Mouse (Mus musculus) ES-E14 (cell line): ENCODE measurements around the gene Rfng. TPM values are rescaled to one million over a fixed set of nuclear protein-coding genes. Genes with fewer than 3 reads are reported as not detected.

Experiments used
- DNase-seq: peaks from one replicate; pipeline ENCODE4 v3.0.0-alpha.2; 2013; ENCODE audit warnings: low read depth, low spot score
- H3K27ac ChIP-seq: 2 replicates; pipeline ENCODE4 v1.5.1; 2012; ENCODE audit warnings: low read depth, mild to moderate bottlenecking, low read length, moderate library complexity, mixed read lengths; ENCODE audit not compliant: poor library complexity, insufficient read depth, severe bottlenecking
- H3K36me3 ChIP-seq: 2 replicates; pipeline ENCODE4 v1.6.1; 2012; ENCODE audit warnings: mild to moderate bottlenecking, low read length, moderate library complexity, mixed read lengths; ENCODE audit not compliant: control insufficient read depth, poor library complexity, insufficient read depth, severe bottlenecking
- H3K4me1 ChIP-seq, 2 experiments: fragments of 150-350 bp in 1 of 2; sonication (generic) in 1 of 2; 2 replicates each; pipeline ENCODE4 v1.6.1; 2012; ENCODE audit warnings: low read length in 2 of 2, mild to moderate bottlenecking in 1 of 2, mixed read lengths in 1 of 2; ENCODE audit not compliant: control insufficient read depth in 2 of 2, insufficient read depth in 2 of 2, poor library complexity in 1 of 2
- H3K4me3 ChIP-seq, 2 experiments: fragments of 150-350 bp in 1 of 2; sonication (generic) in 1 of 2; 2 replicates each; pipeline ENCODE4 v1.5.1; 2012; ENCODE audit warnings: low read length in 2 of 2, low read depth in 1 of 2, mild to moderate bottlenecking in 1 of 2, mixed read lengths in 1 of 2; ENCODE audit not compliant: insufficient read depth in 1 of 2, poor library complexity in 1 of 2, severe bottlenecking in 1 of 2
- H3K9ac ChIP-seq: 2 replicates; pipeline ENCODE4 v1.6.1; 2012; ENCODE audit warnings: low read depth, mild to moderate bottlenecking, low read length, mixed read lengths; ENCODE audit not compliant: poor library complexity, insufficient read depth, severe bottlenecking
- H3K9me3 ChIP-seq: fragments of 150-350 bp; sonication (generic); 2 replicates; pipeline ENCODE4 v1.6.1; 2012; ENCODE audit warnings: low read depth, mild to moderate bottlenecking, low read length; ENCODE audit not compliant: control insufficient read depth, insufficient read depth
- CHD2 ChIP-seq: IDR thresholded peaks from 2 replicates; pipeline ENCODE4 v1.6.1; 2014; ENCODE audit warnings: mild to moderate bottlenecking, low read depth, low read length, inconsistent platforms
- HCFC1 ChIP-seq: IDR thresholded peaks from 2 replicates; pipeline ENCODE4 v1.6.1; 2012; ENCODE audit warnings: low read length, inconsistent platforms, borderline replicate concordance; ENCODE audit not compliant: insufficient read depth
- MAFK ChIP-seq: IDR thresholded peaks from 2 replicates; pipeline ENCODE4 v1.6.1; 2014; ENCODE audit warnings: mild to moderate bottlenecking, low read depth, low read length, inconsistent platforms; ENCODE audit not compliant: insufficient read depth
- ZC3H11A ChIP-seq: IDR thresholded peaks from 2 replicates; pipeline ENCODE4 v1.6.1; 2012; ENCODE audit warnings: low read depth, mild to moderate bottlenecking, inconsistent platforms, low read length, borderline replicate concordance
- ZNF384 ChIP-seq: IDR thresholded peaks from 2 replicates; pipeline ENCODE4 v1.6.1; 2012; ENCODE audit warnings: low read depth, low read length, inconsistent platforms
- in situ Hi-C, 2 experiments: fragments of 600-800 bp; cut with MboI; formaldehyde crosslinking; loops; one replicate each; pipeline ENCODE4 v1.15.1; 2025; ENCODE audit warnings: low sequenced_read_pairs in 2 of 2, inconsistent platforms in 1 of 2; ENCODE audit not compliant: unreplicated experiment in 2 of 2
- total RNA-seq: library from RNA; depleted of rRNA; stranded (reverse); fragments of 300-350 nt; gene quantifications from 2 replicates; pipeline ENCODE4 v1.2.3, GENCODE M21; 2012

Gene Rfng
- total RNA-seq, 1 experiment: 18.8 TPM

DNA sequence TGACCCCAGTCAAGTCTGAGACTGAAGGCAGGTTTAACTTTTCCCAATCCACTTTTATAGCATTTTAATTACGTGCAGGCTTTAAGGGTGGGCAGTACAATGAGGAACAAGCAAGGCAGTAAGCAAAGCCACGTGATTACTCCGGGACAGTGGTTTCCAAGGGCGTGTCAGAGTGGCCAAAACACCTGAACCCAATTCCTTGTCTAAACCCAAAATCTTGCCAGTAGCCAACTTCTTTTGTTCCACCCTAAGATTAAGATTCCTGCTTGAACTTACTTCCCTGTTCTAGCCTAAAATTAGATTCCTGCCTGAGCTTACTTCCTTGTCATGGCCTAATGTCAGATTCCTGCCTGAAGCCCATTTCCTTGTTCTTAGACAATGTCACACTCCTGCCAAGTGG is 36.0 kb downstream of the Rfng start:
- Histone ChIP-seq H3K9ac (no peak overlapping the region), H3K4me1 (no peaks in the 10 kb centered on the region), H3K9me3 (no peaks in the 10 kb centered on the region), H3K27ac (no peak overlapping the region), H3K4me3 (no peak overlapping the region), H3K36me3 (no peaks in the 10 kb centered on the region)
- TF ChIP-seq CHD2: no peak
- in situ Hi-C loops: no loop called here
- DNase-seq: no peak

DNA sequence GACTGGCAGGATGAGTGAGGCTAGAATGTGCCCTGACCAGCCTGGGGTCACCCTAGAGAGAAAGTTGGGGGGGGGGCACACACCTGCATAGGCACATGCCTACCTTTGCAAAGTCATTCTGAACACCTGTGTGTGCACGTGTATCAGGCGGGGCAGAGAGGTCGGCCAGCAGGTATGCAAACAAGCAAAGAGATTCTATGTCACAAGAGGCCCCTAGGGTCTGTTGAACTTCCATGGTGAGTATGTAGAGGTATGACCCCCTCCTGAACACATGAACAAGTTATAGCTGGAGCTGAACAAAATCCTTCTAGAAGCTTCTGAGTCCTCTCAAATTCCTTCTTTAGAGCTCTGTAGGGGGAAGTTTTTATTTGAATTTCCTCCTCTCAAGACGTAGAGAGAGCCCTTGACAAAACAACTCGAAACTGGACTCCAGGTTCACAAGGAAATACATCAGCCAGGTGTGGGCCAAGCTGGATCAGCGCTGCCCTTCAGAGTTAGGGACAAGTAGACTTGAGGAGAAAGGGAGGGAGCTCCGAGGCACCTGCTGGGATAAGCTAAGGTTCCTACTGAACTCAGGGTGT is 39.8 kb downstream of the Rfng start:
- no peak overlapping the region for H3K4me3 ChIP-seq
- in situ Hi-C loops: no loop called here
- H3K27ac ChIP-seq: no peak overlapping the region
- DNase-seq: no peak
- no peak overlapping the region for H3K9ac ChIP-seq
- H3K4me1 ChIP-seq: no peaks in the 10 kb centered on the region
- TF ChIP-seq ZC3H11A (no peak), HCFC1 (no peak), ZNF384 (no peak), CHD2 (no peak), MAFK (no peak)
- no peaks in the 10 kb centered on the region for H3K36me3 ChIP-seq
- no peaks in the 10 kb centered on the region for H3K9me3 ChIP-seq

DNA sequence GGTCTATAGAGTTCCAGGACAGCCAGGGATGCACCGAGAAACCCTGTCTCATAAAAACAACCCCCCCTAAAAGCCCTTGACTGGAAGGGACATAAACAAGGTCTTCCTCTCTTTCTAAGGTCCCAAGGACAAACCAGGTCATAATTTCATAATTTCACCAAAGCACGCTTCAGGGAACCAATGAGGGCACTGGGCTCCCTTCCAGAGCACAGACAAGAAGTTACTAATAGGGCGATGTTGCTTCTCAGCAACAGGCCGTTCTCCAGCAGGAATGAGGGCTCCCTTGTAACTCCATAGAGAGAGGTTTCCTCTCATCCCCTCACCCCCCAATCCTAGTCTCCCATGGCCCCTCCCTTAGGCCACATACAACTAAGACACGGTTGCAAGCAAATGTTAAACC is 43.0 kb downstream of the Rfng start:
- TF ChIP-seq ZNF384: no peak
- no peak for TF ChIP-seq HCFC1
- TF ChIP-seq ZC3H11A: no peak
- TF ChIP-seq MAFK: no peak
- TF ChIP-seq CHD2: no peak
- H3K9ac ChIP-seq: no peak overlapping the region
- no peak overlapping the region for H3K27ac ChIP-seq
- peaks cover 0 to 3% of the 10 kb centered on the region in 2 experiments; a peak in 1 of 4 replicates for H3K4me1 ChIP-seq
- DNase-seq: no peak
- H3K9me3 ChIP-seq: no peaks in the 10 kb centered on the region
- H3K4me3 ChIP-seq: no peak overlapping the region
- no peaks in the 10 kb centered on the region for H3K36me3 ChIP-seq
- in situ Hi-C loops: no loop called here

- Histone ChIP-seq H3K9ac (no peak overlapping the region), H3K4me3 (no peak overlapping the region), H3K9me3 (no peaks in the 10 kb centered on the region), H3K4me1 (peaks cover 0 to 5% of the 10 kb centered on the region in 2 experiments; a peak in 1 of 4 replicates), H3K27ac (no peak overlapping the region), H3K36me3 (no peaks in the 10 kb centered on the region)
- DNase-seq: no peak
- TF ChIP-seq HCFC1 (no peak), MAFK (no peak), CHD2 (no peak), ZNF384 (no peak), ZC3H11A (no peak)
- in situ Hi-C loops: no loop called here
Measured at GRCm38 (mm10) chr11:120736424-120736823, 47.6 kb downstream of the Rfng start.

DNA sequence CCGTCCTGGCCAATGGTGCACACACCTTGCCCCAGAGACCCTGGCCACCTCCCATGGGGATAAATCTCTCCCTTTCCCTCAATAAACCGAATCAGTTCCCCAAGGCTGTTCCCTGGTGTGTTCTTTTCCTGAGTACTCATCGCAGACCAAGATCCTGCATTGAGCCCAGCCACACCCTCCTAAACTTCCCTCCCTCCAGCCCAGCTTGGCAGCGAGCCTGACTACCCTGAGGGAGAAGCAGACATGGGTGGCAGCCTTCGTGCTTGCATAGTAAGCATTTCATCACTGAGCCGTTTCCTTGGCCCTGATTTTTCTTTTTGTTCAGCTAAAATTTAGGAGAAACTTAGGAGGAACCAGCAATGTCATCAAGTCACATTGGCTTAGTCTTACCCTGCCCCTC is 50.5 kb downstream of the Rfng start:
- Histone ChIP-seq H3K9me3 (no peaks in the 10 kb centered on the region), H3K4me3 (no peak overlapping the region), H3K4me1 (peaks cover 3 to 10% of the 10 kb centered on the region in 2 experiments; a peak in 1 of 4 replicates), H3K9ac (no peak overlapping the region), H3K27ac (no peak overlapping the region), H3K36me3 (no peaks in the 10 kb centered on the region)
- in situ Hi-C loops: no loop called here
- DNase-seq: no peak
- TF ChIP-seq ZC3H11A (no peak), CHD2 (no peak), MAFK (no peak), HCFC1 (no peak), ZNF384 (no peak)
